Mouse (Mus musculus) heart, embryonic 12.5 days (tissue): ENCODE results near the gene Alkbh1. TPM values are rescaled to one million over a fixed set of nuclear protein-coding genes. Genes with fewer than 3 reads are reported as not detected.

ENCODE experiments used
- ATAC-seq: fragments of 200-750 bp; cut with Nextera tagmentation; 2 replicates; pipeline ENCODE4 v1.8.0; 2017; ENCODE audit warnings: moderate TSS enrichment, moderate library complexity; ENCODE audit not compliant: insufficient number of reproducible peaks, low FRiP score
- H3K27ac ChIP-seq: fragments of 300-500 bp; sonication (generic); 2 replicates; pipeline ENCODE4 v1.5.1; 2016; ENCODE audit warnings: mild to moderate bottlenecking, moderate library complexity; ENCODE audit not compliant: poor library complexity, severe bottlenecking
- H3K27me3 ChIP-seq: fragments of 300-500 bp; sonication (generic); replicated peaks from 2 replicates; pipeline ENCODE4 v1.6.1; 2016; ENCODE audit warnings: mild to moderate bottlenecking, moderate library complexity
- H3K36me3 ChIP-seq: fragments of 300-500 bp; sonication (generic); 2 replicates; pipeline ENCODE4 v1.6.1; 2016; ENCODE audit warnings: mild to moderate bottlenecking, moderate library complexity
- H3K4me1 ChIP-seq: fragments of 300-500 bp; sonication (generic); replicated peaks from 2 replicates; pipeline ENCODE4 v1.6.1; 2016; ENCODE audit warnings: mild to moderate bottlenecking
- H3K4me2 ChIP-seq: fragments of 300-500 bp; sonication (generic); 2 replicates; pipeline ENCODE4 v1.6.1; 2016; ENCODE audit warnings: mild to moderate bottlenecking, moderate library complexity
- H3K4me3 ChIP-seq: fragments of 300-500 bp; sonication (generic); 2 replicates; pipeline ENCODE4 v1.5.1; 2016; ENCODE audit warnings: mild to moderate bottlenecking
- H3K9ac ChIP-seq: fragments of 300-500 bp; sonication (generic); 2 replicates; pipeline ENCODE4 v1.6.1; 2016; ENCODE audit warnings: mild to moderate bottlenecking, moderate library complexity
- H3K9me3 ChIP-seq: fragments of 300-500 bp; sonication (generic); replicated peaks from 2 replicates; pipeline ENCODE4 v1.6.1; 2016; ENCODE audit warnings: mild to moderate bottlenecking, moderate library complexity
- WGBS: fragments of 180-500 bp; shearing (Covaris S2); methylation state at CpG from one replicate; pipeline ENCODE4 v1.1.7; 2016; 5-methylcytosine and 5-hydroxymethylcytosine counted together
- polyA plus RNA-seq: library from polyadenylated mRNA; unstranded; fragments of >200 nt; fragmentation: Nextera tagmentation; extraction: Ambion mirVana; gene quantifications from 2 replicates; pipeline ENCODE4 v1.2.1, GENCODE M21; 2016

Gene Alkbh1
- polyA plus RNA-seq, 1 experiment from 2014 or later: 36.6 TPM

DNA sequence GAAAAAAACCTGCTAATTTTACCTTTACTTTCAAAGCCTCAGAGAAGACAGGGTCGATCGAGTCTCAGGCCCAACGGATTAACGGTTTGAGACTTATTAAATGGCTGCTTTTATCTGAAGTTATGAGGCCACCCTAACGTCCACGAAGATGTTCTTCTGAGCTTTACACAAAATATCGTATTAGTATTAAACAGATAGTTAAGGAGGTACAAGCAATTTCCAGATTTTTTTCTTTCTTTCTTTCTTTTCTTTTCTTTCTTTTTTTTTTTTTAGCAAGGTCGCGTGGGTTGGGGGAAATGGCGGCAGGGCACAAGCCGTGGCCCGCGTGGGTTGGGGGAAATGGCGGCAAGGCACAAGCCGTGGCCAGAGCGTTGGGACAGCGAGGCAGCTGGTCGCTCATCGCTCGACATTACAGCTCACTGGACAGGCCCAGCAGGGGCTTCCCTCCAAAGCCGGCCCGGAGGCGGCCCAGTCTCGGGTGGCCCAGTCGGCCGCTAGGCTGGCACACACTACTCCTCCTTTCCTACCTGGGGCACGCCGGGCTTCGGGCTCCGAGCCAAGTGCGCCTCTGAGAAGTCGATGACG, 610 bp downstream of the Alkbh1 start:
- no peaks in the 10 kb centered on the region for H3K9me3 ChIP-seq
- H3K27me3 ChIP-seq: no peaks in the 10 kb centered on the region
- H3K9ac ChIP-seq: peak overlapping the region; percentile 99
- ATAC-seq: peak; percentile 81
- peak overlapping the region; percentile 91 for H3K4me2 ChIP-seq
- peaks cover 16% of the 10 kb centered on the region; the same call in 1 of the 2 replicates for H3K4me1 ChIP-seq
- H3K4me3 ChIP-seq: peak overlapping the region; percentile 100
- peak overlapping the region; percentile 94 for H3K27ac ChIP-seq
- peaks cover 45% of the 10 kb centered on the region for H3K36me3 ChIP-seq
- WGBS: under 1% methylated on average over 33 of the region's 33 CpGs

DNA sequence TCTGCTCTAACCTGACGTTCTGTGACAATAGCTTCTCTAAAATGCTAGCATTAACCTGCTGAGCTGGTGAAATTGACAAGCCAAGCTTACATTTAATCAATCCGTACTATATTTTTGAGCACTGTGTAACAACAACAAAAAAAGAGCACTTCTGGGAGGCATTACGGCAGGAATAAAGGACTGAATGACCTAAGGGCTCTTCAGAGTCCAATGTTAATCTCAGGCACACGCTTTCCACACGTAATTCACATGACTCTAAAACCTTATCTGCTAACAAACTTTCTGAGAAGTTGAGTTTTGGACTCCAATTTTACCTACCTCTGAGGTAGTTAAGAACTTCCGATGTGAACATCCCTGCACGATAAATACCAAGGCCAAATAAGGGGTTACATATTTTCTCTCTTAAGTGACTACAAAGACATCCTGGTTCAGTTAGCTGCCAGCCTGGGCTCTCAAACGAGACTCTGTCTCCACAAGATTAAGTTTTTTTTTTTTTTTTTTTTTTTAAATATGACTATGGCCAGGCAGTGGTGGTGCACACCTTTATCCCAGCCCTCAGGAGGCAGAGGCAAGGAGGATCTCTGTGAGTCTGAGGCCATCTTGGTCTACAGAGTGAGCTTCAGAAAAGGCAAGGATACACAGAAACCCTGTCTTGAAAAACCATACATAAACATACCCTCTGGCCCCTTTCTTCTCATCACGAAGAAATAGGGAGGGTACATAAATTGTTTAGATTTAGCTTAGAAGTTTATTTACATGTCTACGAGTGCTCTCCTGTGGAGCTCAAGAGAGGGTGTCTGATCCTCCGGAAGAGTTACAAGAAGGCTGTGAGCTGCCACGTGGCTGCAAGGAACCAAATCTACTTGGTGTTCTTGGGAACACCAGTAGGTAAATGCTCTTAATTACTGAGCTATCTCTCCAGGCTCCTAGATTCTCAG, 1.4 kb downstream of the Alkbh1 start:
- Histone ChIP-seq H3K4me2 (peak overlapping the region; percentile 91), H3K36me3 (peaks cover 45% of the 10 kb centered on the region), H3K9me3 (no peaks in the 10 kb centered on the region), H3K4me1 (peaks cover 16% of the 10 kb centered on the region; the same call in 1 of the 2 replicates), H3K9ac (peak overlapping the region; percentile 99), H3K27ac (peak overlapping the region; percentile 57; the same call in 1 of the 2 replicates), H3K27me3 (no peaks in the 10 kb centered on the region), H3K4me3 (peak overlapping the region; percentile 100)
- WGBS: 22% methylated on average over 12 of the region's 12 CpGs
- ATAC-seq: no peak

DNA sequence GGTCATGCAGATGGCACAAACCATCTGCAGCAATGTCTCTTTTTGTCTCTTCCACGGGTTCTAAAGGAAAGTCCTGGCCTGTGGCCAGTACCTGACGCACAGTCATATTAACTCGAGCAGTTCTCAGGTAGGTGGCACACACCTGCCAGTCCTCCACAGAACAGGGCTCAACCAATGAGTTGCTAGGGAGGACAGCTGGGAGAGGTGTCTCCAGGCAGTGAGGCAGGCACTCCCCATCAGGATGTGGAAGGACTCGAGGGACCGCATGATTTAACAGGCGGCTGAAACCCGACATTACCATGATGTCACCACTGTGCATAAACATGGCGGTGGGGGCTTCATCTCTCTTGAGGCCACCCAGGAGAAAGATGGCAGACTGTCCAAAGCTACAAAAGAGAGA, 14.9 kb downstream of the Alkbh1 start:
- H3K9ac ChIP-seq: no peak overlapping the region
- peaks cover 90% of the 10 kb centered on the region for H3K36me3 ChIP-seq
- no peaks in the 10 kb centered on the region for H3K9me3 ChIP-seq
- ATAC-seq: no peak
- H3K27ac ChIP-seq: no peak overlapping the region
- no peaks in the 10 kb centered on the region for H3K27me3 ChIP-seq
- 81% methylated on average over 8 of the region's 8 CpGs for WGBS
- H3K4me3 ChIP-seq: no peak overlapping the region
- no peaks in the 10 kb centered on the region for H3K4me1 ChIP-seq
- H3K4me2 ChIP-seq: no peak overlapping the region

DNA sequence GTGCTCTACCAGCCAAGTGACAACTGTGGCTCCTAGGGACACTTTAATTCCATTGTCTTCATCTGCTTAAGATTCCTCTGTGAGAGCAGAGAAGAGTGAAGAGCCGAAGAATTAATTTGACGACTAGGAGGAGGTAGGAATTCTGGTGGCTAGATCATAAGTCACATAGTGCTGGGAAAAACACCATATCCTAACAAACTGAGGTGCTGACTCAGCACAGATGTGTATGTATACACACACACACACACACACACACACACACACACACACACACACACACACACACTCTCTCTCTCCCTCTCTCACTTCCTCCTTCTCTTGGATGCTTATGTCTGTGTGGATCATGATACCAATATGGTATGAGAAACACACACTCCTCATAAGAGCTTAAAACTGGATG, 15.5 kb downstream of the Alkbh1 start:
- Histone ChIP-seq H3K4me1 (no peaks in the 10 kb centered on the region), H3K36me3 (peaks cover 90% of the 10 kb centered on the region)

DNA sequence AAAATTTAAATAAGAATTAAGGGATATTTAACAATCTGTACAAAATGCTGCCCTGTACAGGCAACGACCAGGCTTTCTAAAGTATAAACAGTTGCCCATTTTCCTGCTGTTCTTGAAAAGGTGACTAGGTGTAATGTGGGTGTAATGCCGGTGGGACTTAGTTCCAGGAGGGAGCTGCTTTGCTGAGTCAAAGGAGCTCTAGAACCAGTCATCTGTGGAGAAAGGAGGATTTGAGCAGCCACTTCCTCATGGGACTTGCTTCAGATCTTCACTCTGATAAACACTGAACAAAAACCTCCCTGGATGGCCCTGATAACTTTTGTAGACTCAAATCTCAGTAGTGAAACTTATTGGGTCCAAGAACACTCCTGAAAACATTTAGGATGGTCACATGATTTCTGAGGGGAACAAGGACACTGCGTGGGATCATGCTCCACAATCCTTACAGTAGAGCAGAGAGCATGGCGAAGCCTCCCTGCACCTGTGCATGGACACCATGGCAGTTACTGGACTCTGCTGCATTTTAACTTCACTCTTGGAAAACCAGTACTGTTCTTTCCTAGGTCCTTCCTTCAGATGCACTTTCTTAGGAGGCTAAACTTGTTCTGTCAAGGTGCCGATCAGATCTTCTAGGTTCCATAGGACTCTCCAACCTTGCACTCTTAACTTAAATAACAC, 17.3 kb downstream of the Alkbh1 start:
- H3K9ac ChIP-seq: no peak overlapping the region
- no peaks in the 10 kb centered on the region for H3K9me3 ChIP-seq
- WGBS: 88% methylated on average over 5 of the region's 5 CpGs
- H3K27me3 ChIP-seq: no peaks in the 10 kb centered on the region
- peaks cover 81% of the 10 kb centered on the region for H3K36me3 ChIP-seq
- no peak overlapping the region for H3K4me3 ChIP-seq
- H3K4me1 ChIP-seq: no peaks in the 10 kb centered on the region
- no peak overlapping the region for H3K4me2 ChIP-seq
- H3K27ac ChIP-seq: no peak overlapping the region
- no peak for ATAC-seq

More for the DNA sequence above, 15.5 kb downstream of the Alkbh1 start:
- Histone ChIP-seq H3K27ac (no peak overlapping the region), H3K4me2 (no peak overlapping the region), H3K27me3 (no peaks in the 10 kb centered on the region), H3K9me3 (no peaks in the 10 kb centered on the region), H3K4me3 (no peak overlapping the region), H3K9ac (no peak overlapping the region)
- no peak for ATAC-seq
- WGBS: 95% methylated on average over 2 of the region's 2 CpGs

DNA sequence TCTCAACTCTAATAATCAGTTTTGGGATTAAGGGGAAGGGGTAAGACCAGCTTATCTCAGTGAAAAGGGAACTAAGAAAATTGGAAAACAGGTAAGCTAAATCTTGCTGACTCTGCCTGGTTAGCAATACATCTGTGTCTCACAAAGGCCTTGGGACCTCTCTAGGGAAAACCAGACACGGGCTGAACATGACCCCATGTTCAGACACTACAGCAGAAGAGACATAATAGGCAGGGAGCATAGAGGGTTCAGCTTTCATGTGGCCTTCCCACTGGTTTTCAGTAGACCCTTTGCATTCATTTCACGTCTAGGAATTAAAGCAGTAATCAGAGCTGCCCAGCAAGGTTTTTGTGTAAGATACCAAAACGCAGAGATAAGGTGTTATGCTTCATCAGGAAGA, 19.3 kb downstream of the Alkbh1 start:
- peaks cover 61% of the 10 kb centered on the region for H3K36me3 ChIP-seq
- 42% methylated on average over 3 of the region's 3 CpGs for WGBS

DNA sequence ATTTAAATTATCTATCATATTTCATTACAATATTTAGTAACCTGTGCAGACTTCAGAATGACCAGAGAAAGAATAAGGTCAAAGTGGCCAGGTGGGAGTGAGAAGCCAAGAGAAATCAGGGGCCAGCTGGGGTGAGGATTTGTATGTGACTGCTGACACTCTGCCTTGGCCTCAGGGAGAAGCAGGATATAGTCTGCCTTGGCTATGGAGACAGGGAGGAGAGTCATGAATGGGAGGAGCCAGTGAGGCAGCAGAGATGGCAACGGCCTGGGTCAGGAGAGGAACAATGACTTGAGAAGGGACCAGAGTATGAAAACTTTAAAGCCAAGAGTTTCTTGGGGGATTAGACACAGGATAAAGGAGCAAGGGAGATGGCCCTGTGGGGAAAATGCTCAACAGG, 20.1 kb downstream of the Alkbh1 start:
- peaks cover 53% of the 10 kb centered on the region for H3K36me3 ChIP-seq

More for the DNA sequence above, 19.3 kb downstream of the Alkbh1 start:
- no peak overlapping the region for H3K27ac ChIP-seq
- no peak overlapping the region for H3K9ac ChIP-seq
- no peak overlapping the region for H3K4me2 ChIP-seq
- ATAC-seq: no peak
- no peaks in the 10 kb centered on the region for H3K27me3 ChIP-seq
- no peaks in the 10 kb centered on the region for H3K4me1 ChIP-seq
- no peak overlapping the region for H3K4me3 ChIP-seq
- H3K9me3 ChIP-seq: no peaks in the 10 kb centered on the region

DNA sequence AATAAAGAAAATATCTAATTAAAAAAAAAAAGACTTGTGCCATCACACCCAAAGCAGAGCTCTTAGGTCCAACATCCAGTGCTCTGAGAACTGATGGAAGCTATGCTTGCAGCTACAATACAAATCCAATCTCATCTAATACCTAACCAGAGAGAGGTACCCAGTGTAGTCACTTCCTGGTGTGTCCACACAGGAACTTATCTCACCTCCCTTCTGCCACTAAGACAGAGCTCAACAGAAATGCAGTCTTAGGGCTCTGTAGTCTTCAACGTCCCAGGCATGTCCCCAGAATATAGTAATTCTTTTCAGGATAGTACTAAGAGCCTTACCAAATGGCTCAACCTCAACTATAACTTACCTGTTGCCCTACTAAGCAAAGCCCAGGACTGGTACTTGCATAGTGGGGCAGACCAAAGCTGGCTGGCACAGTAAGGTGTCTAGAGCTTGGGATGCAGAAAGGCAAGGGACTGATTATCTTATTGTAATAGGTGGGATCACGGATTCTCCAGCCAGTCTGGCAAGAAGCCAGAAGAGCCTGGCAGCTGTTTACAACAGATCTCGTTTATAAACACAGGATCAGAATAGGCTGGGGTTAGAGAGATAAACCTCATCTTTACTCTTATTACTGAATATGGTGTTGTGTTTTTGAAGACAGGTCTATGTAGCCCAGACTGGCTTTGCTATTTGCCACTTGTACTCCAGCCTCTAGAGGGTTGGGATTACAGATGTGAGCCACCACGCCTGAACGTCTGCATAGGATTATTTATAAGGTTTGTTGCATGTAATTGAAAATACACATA, 21.9 kb downstream of the Alkbh1 start:
- 73% methylated on average over 5 of the region's 5 CpGs for WGBS
- Histone ChIP-seq H3K4me1 (no peaks in the 10 kb centered on the region), H3K4me2 (no peak overlapping the region), H3K27ac (no peak overlapping the region), H3K9me3 (peaks cover 5% of the 10 kb centered on the region; the same call in 1 of the 2 replicates), H3K9ac (no peak overlapping the region), H3K4me3 (no peak overlapping the region), H3K27me3 (no peaks in the 10 kb centered on the region), H3K36me3 (peaks cover 37% of the 10 kb centered on the region)
- no peak for ATAC-seq

More for the DNA sequence above, 20.1 kb downstream of the Alkbh1 start:
- Histone ChIP-seq H3K9ac (no peak overlapping the region), H3K9me3 (no peaks in the 10 kb centered on the region), H3K4me3 (no peak overlapping the region), H3K4me1 (no peaks in the 10 kb centered on the region), H3K4me2 (no peak overlapping the region), H3K27ac (no peak overlapping the region), H3K27me3 (no peaks in the 10 kb centered on the region)
- 30% methylated on average over 1 of the region's 1 CpGs for WGBS
- ATAC-seq: no peak

DNA sequence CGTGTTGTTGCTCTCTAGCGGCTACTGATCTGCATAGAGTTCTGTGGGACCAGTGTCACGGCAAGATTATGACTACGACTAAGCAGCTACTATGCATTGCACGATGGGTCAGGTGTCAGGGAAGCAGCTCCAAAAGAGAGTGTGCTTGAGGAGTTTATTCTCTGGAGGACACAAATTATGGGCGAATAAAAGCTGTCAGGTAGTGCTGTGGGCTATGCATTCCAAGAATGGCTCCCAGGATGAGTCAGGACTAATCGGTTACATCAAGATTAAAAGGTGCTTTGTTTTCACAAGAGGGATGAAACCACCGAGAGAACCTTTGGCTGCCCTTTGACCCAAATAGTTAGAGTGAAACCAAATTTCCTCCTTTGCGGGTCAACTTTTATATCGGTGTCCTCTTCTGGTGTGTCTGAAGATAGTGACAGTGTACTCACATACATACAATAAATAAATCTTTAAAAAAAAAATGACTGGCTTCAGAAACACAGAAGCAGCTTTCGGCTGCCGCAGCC, 23.8 kb downstream of the Alkbh1 start:
- H3K27ac ChIP-seq: no peak overlapping the region
- no peak for ATAC-seq
- no peak overlapping the region for H3K4me2 ChIP-seq
- no peaks in the 10 kb centered on the region for H3K4me1 ChIP-seq
- peaks cover 5% of the 10 kb centered on the region; the same call in 1 of the 2 replicates for H3K9me3 ChIP-seq
- H3K9ac ChIP-seq: no peak overlapping the region
- WGBS: 71% methylated on average over 12 of the region's 12 CpGs
- H3K27me3 ChIP-seq: no peaks in the 10 kb centered on the region
- H3K36me3 ChIP-seq: peaks cover 20% of the 10 kb centered on the region
- no peak overlapping the region for H3K4me3 ChIP-seq

DNA sequence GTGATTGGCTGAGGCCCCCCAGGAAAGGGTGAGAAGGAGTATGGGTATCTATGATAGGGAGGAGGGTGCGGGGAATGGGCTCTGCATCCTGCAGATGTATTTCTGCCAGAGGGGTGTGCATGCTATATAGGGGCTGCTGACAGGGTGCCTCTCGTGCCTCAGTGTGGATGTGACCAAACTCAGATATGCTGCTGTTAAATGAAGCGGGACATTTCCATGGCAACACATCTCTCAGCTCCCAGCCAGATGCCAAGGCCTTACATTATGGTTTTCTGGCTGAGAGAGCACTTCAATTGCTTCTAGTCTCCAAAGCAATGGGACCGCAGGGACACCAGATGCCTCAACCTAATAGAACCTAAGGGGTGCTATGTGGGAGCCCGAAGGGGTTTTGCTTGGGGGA, 24.9 kb downstream of the Alkbh1 start:
- Histone ChIP-seq H3K27me3 (no peaks in the 10 kb centered on the region), H3K4me3 (no peak overlapping the region), H3K4me2 (no peak overlapping the region), H3K27ac (no peak overlapping the region), H3K9ac (no peak overlapping the region), H3K9me3 (peaks cover 5% of the 10 kb centered on the region; the same call in 1 of the 2 replicates), H3K36me3 (peaks cover 14% of the 10 kb centered on the region), H3K4me1 (no peaks in the 10 kb centered on the region)
- no peak for ATAC-seq
- 71% methylated on average over 5 of the region's 5 CpGs for WGBS
